Mouse (Mus musculus) cerebellum, postnatal 25 days (tissue): ENCODE results near the gene Tnc.
A peak's percentile ranks its signal among the peaks of the same experiment; 100 is the strongest.

Source experiments
- DNase-seq, 2 experiments: peaks; one replicate each; pipeline ENCODE4 v3.0.0; 2021; ENCODE audit warnings: mixed read lengths in 2 of 2

The Tnc gene

GRCm38 (mm10) chr4:64046831-64047493, at the start of gene Tnc:
TSS of gene Tnc (minus strand) at chr4:64047015.
- DNase-seq: peak; percentile 14 to 38

GRCm38 (mm10) chr4:64094221-64094620, 47.4 kb upstream of the Tnc start:
- peak in 1 of 2 experiments; percentile 21 for DNase-seq

- DNase-seq: no peak
Measured at GRCm38 (mm10) chr4:64092857-64093256, 46.0 kb upstream of the Tnc start.

- no peak for DNase-seq
Measured at GRCm38 (mm10) chr4:64089378-64089777, 42.6 kb upstream of the Tnc start.

GRCm38 (mm10) chr4:64087675-64088074, 40.9 kb upstream of the Tnc start:
- no peak for DNase-seq

GRCm38 (mm10) chr4:64085993-64086567, 39.3 kb upstream of the Tnc start:
- DNase-seq: no peak

GRCm38 (mm10) chr4:64083858-64084257, 37.0 kb upstream of the Tnc start:
- no peak for DNase-seq

- no peak for DNase-seq
Measured at GRCm38 (mm10) chr4:64078029-64078619, 31.3 kb upstream of the Tnc start.

GRCm38 (mm10) chr4:64076349-64077025, 29.7 kb upstream of the Tnc start:
- DNase-seq: no peak

- DNase-seq: no peak
Measured at GRCm38 (mm10) chr4:64074725-64075124, 27.9 kb upstream of the Tnc start.

- DNase-seq: no peak
Measured at GRCm38 (mm10) chr4:64067394-64067793, 20.6 kb upstream of the Tnc start.

GRCm38 (mm10) chr4:64065266-64065665, 18.5 kb upstream of the Tnc start:
- DNase-seq: peak; percentile 8 to 19

- DNase-seq: no peak
Measured at GRCm38 (mm10) chr4:64058856-64059231, 12.0 kb upstream of the Tnc start.

- no peak for DNase-seq
Measured at GRCm38 (mm10) chr4:64058048-64058855, 11.4 kb upstream of the Tnc start.

- DNase-seq: no peak
Measured at GRCm38 (mm10) chr4:64048177-64048576, 1.4 kb upstream of the Tnc start.

- DNase-seq: no peak
Measured at GRCm38 (mm10) chr4:64043893-64044292, 2.9 kb downstream of the Tnc start.

GRCm38 (mm10) chr4:64043371-64043770, 3.4 kb downstream of the Tnc start:
- no peak for DNase-seq

- no peak for DNase-seq
Measured at GRCm38 (mm10) chr4:64039091-64039490, 7.7 kb downstream of the Tnc start.

- DNase-seq: no peak
Measured at GRCm38 (mm10) chr4:64037513-64037912, 9.3 kb downstream of the Tnc start.

GRCm38 (mm10) chr4:64034724-64035123, 12.1 kb downstream of the Tnc start:
- no peak for DNase-seq

- peak; percentile 36 to 38 for DNase-seq
Measured at GRCm38 (mm10) chr4:64033191-64033590, 13.6 kb downstream of the Tnc start.

GRCm38 (mm10) chr4:64029486-64029885, 17.3 kb downstream of the Tnc start:
- no peak for DNase-seq

- no peak for DNase-seq
Measured at GRCm38 (mm10) chr4:64025591-64025990, 21.2 kb downstream of the Tnc start.
